Mouse (Mus musculus) heart, embryonic 14.5 days (tissue): ENCODE results near the gene Poc1b. TPM values are rescaled to one million over a fixed set of nuclear protein-coding genes. Genes with fewer than 3 reads are reported as not detected.

Experiments
- ATAC-seq: fragments of 200-750 bp; cut with Nextera tagmentation; 2 replicates; pipeline ENCODE4 v1.8.0; 2017; ENCODE audit warnings: low read depth, moderate TSS enrichment; ENCODE audit not compliant: insufficient number of reproducible peaks, insufficient read depth, low FRiP score
- H3K27ac ChIP-seq, 2 experiments: fragments of 200-500 bp in 1 of 2; fragments of 300-500 bp in 1 of 2; sonication (generic) in 1 of 2; replicated peaks in 1 of 2; 2 replicates each; pipeline ENCODE4 v1.5.1; 2012 to 2014; ENCODE audit warnings: low read depth in 2 of 2, low read length in 2 of 2, control low read depth in 1 of 2, mild to moderate bottlenecking in 1 of 2, mixed read lengths in 1 of 2; ENCODE audit not compliant: control insufficient read depth in 1 of 2, insufficient read depth in 1 of 2
- H3K27me3 ChIP-seq: fragments of 300-500 bp; sonication (generic); 2 replicates; pipeline ENCODE4 v1.6.1; 2014; ENCODE audit warnings: mild to moderate bottlenecking, low read length, control low read depth; ENCODE audit not compliant: control insufficient read depth, insufficient read depth
- H3K36me3 ChIP-seq: fragments of 300-500 bp; sonication (generic); 2 replicates; pipeline ENCODE4 v1.6.1; 2014; ENCODE audit warnings: mild to moderate bottlenecking, control low read depth, low read length, mixed read lengths; ENCODE audit not compliant: control insufficient read depth, insufficient read depth
- H3K4me1 ChIP-seq, 2 experiments: fragments of 200-500 bp in 1 of 2; fragments of 300-500 bp in 1 of 2; sonication (generic) in 1 of 2; 2 replicates each; pipeline ENCODE4 v1.6.1; 2012 to 2014; ENCODE audit warnings: low read length in 2 of 2, control low read depth in 1 of 2, mixed read lengths in 1 of 2; ENCODE audit not compliant: control insufficient read depth in 2 of 2, insufficient read depth in 2 of 2
- H3K4me2 ChIP-seq: fragments of 300-500 bp; sonication (generic); 2 replicates; pipeline ENCODE4 v1.6.1; 2014; ENCODE audit warnings: mild to moderate bottlenecking, low read length
- H3K4me3 ChIP-seq, 2 experiments: fragments of 200-500 bp in 1 of 2; fragments of 300-500 bp in 1 of 2; sonication (generic) in 1 of 2; 2 replicates each; pipeline ENCODE4 v1.5.1; 2012 to 2014; ENCODE audit warnings: low read length in 2 of 2, mild to moderate bottlenecking in 2 of 2, control low read depth in 1 of 2, low read depth in 1 of 2, moderate library complexity in 1 of 2; ENCODE audit not compliant: control insufficient read depth in 1 of 2, insufficient read depth in 1 of 2
- H3K9ac ChIP-seq: fragments of 300-500 bp; sonication (generic); 2 replicates; pipeline ENCODE4 v1.6.1; 2014; ENCODE audit warnings: mild to moderate bottlenecking, low read length
- H3K9me3 ChIP-seq: fragments of 300-500 bp; sonication (generic); 2 replicates; pipeline ENCODE4 v1.6.1; 2016; ENCODE audit warnings: low read length, control low read depth; ENCODE audit not compliant: control insufficient read depth
- WGBS: fragments of 180-500 bp; shearing (Covaris S2); extraction: QIAGEN DNeasy Blood & Tissue Kit; methylation state at CpG from one replicate; pipeline ENCODE4 v1.1.7; 2014; 5-methylcytosine and 5-hydroxymethylcytosine counted together
- polyA plus RNA-seq: library from polyadenylated mRNA; unstranded; fragments of >200 nt; fragmentation: Nextera tagmentation; extraction: Ambion mirVana; gene quantifications from 2 replicates; pipeline ENCODE4 v1.2.1, GENCODE M21; 2014

The Poc1b gene
- polyA plus RNA-seq, 1 experiment from 2014 or later = 11.7 TPM

DNA sequence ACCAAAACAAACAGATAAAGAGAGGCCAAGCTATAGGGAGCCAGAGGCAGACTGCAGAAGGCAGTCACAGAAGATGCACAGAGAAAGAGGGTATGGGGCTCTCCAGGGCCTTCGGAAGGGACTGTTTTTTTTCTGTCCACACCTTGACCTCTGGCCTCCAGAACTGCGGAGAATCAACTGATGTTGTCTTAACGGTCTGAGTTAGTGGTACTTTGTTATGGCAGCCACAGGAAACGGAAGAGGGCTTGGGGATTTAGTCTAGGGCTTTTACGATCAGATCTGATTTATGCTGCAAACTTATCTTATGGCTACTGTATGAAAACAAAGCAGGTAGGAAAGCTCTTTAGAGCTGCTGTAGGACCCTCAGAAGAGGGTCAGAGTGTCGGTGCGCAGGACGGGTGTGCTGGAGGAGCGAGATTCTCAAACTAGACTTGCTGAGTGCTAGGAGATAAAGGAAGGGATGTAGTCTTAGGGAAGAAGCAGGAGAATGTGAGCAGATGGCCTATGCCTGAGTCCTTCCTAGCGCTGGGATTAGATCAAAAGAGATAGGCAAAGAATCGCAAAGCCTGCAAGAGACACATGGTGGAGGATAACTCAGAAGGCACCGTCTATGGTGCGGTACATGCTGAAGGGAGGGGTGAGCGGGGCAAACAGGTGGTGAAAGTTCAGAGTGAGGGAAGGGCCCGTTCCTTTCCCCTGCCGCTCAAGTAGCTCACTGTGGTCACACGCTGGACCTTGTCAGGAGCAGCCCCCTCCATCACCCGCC, 8.8 kb downstream of the Poc1b start:
- Histone ChIP-seq H3K27me3 (no peaks in the 10 kb centered on the region), H3K9ac (peak overlapping the region; percentile 45), H3K9me3 (no peaks in the 10 kb centered on the region), H3K36me3 (peaks cover 6% of the 10 kb centered on the region; the same call in 1 of the 2 replicates), H3K4me1 (peaks cover 4 to 9% of the 10 kb centered on the region in 2 experiments; a peak in 3 of 4 replicates), H3K27ac (no peak overlapping the region), H3K4me2 (peak overlapping the region; percentile 61), H3K4me3 (peak overlapping the region; percentile 1 to 20)
- WGBS = 11% methylated on average over 18 of the region's 18 CpGs
- ATAC-seq = no peak

- no peak overlapping the region for H3K27ac ChIP-seq
- H3K4me1 ChIP-seq = peaks cover 4 to 9% of the 10 kb centered on the region in 2 experiments; a peak in 3 of 4 replicates
- ATAC-seq = no peak
- peak overlapping the region; percentile 61 for H3K4me2 ChIP-seq
- H3K27me3 ChIP-seq = no peaks in the 10 kb centered on the region
- peak overlapping the region; percentile 45 for H3K9ac ChIP-seq
- H3K36me3 ChIP-seq = no peaks in the 10 kb centered on the region
- no peaks in the 10 kb centered on the region for H3K9me3 ChIP-seq
- peak overlapping the region; percentile 1 to 20; a peak in 3 of 4 replicates for H3K4me3 ChIP-seq
- 23% methylated on average over 8 of the region's 8 CpGs for WGBS
Measured at GRCm38 (mm10) chr10:99116237-99116632, 9.4 kb downstream of the Poc1b start.

DNA sequence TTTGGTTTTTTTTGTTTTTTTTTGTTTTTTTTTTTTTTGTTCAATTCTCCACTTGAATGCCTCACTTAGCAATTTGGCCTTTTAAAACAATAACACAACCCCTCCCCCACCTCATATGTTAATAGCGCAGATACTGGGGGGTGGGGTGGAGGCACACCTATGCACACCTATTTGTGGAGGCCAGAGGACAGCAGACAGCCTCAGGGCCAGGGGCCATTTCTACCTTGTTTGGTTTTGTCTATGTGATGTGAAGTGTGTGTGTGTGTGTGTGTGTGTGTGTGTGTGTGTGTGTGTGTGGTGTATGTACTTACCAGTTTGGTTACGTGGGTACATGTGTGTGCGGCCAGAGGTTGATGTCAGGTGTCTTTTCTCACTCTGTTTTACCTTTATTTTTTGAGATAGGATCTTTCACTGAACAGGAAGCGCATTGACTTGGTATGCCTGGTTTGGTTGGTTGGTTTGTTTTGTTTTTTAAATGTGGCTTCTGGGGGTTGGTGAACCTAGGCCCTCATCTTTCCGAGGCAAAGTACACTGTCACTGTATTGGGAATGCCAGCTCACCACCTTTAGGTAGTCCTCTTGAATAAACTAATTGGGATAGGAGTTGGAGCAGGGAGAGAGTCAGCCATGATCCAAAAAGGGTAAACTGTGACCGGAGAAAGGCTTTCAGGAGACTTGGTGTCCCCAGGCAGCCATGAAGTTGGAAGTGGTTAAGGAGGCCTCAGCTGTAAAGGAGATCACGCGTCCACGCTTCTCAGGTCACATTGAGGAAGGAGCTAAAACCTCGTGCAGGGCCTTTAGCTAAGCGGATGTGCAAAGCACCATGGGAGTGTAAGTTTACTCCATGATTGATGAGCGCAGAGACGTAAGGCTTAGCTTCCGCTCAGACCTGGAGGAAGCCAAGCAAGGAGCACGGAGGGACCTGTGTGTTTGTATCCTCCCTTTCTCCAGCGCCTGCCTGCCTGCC, 10.1 kb downstream of the Poc1b start:
- Histone ChIP-seq H3K4me2 (no peak overlapping the region), H3K4me3 (no peak overlapping the region), H3K27ac (no peak overlapping the region), H3K27me3 (no peaks in the 10 kb centered on the region), H3K36me3 (no peaks in the 10 kb centered on the region), H3K9ac (no peak overlapping the region), H3K4me1 (peaks cover 4 to 9% of the 10 kb centered on the region in 2 experiments; a peak in 3 of 4 replicates), H3K9me3 (no peaks in the 10 kb centered on the region)
- 91% methylated on average over 16 of the region's 16 CpGs for WGBS
- no peak for ATAC-seq

DNA sequence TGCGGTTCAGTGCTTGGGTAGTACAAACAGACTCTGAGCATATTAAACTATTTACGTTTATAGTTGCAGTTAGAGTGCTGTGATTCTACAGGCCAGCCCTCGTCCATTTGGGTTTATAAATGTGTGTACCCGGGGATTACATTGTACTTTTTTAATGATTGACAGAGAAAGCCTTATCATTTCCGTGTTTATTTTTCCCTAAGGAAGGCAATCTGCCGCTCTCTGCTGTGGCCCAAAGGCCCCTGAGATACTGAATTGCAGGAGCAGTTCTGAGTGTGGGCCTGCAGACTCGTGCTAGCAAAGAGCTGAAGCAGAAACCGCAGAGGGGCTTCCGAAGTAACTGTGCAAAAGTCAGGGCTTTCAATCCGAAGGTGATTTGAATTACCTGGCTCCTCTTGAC, 11.0 kb downstream of the Poc1b start:
- no peak for ATAC-seq
- no peak overlapping the region for H3K4me3 ChIP-seq
- 61% methylated on average over 10 of the region's 10 CpGs for WGBS
- H3K9me3 ChIP-seq = no peaks in the 10 kb centered on the region
- no peaks in the 10 kb centered on the region for H3K27me3 ChIP-seq
- H3K36me3 ChIP-seq = no peaks in the 10 kb centered on the region
- no peak overlapping the region for H3K27ac ChIP-seq
- peaks cover 4 to 9% of the 10 kb centered on the region in 2 experiments; a peak in 3 of 4 replicates for H3K4me1 ChIP-seq
- no peak overlapping the region for H3K9ac ChIP-seq
- no peak overlapping the region for H3K4me2 ChIP-seq

DNA sequence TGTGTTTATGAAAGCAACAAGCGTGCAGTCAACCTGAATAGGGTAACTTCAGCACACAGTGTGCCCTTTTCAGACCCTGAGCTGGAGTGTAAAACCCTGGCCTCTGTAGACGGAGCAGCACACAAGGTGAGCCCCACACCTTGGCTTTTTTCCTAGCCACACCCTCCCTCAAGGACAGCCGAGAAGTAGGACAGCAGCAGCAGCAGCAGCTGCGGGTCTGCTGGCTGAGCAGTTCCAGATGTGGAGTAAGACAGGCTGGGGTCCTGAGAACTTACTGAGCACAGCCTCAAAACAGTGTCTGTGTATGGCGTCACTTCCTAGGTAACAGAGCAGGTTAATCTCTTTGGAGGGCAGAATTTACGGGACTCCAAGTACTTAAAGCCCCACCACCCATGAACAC, 11.9 kb downstream of the Poc1b start:
- no peaks in the 10 kb centered on the region for H3K27me3 ChIP-seq
- no peak overlapping the region for H3K4me3 ChIP-seq
- no peak overlapping the region for H3K4me2 ChIP-seq
- H3K36me3 ChIP-seq = no peaks in the 10 kb centered on the region
- H3K9me3 ChIP-seq = no peaks in the 10 kb centered on the region
- 50% methylated on average over 6 of the region's 6 CpGs for WGBS
- no peak overlapping the region for H3K9ac ChIP-seq
- ATAC-seq = no peak
- H3K27ac ChIP-seq = no peak overlapping the region
- peaks cover 4 to 9% of the 10 kb centered on the region in 2 experiments; a peak in 3 of 4 replicates for H3K4me1 ChIP-seq

GRCm38 (mm10) chr10:99119471-99119870, 12.6 kb downstream of the Poc1b start:
- Histone ChIP-seq H3K36me3 (no peaks in the 10 kb centered on the region), H3K9ac (no peak overlapping the region), H3K4me2 (no peak overlapping the region), H3K4me3 (no peak overlapping the region), H3K27me3 (no peaks in the 10 kb centered on the region), H3K27ac (no peak overlapping the region), H3K4me1 (peaks cover 4 to 9% of the 10 kb centered on the region in 2 experiments; a peak in 3 of 4 replicates), H3K9me3 (no peaks in the 10 kb centered on the region)
- WGBS = 57% methylated on average over 4 of the region's 4 CpGs
- no peak for ATAC-seq

DNA sequence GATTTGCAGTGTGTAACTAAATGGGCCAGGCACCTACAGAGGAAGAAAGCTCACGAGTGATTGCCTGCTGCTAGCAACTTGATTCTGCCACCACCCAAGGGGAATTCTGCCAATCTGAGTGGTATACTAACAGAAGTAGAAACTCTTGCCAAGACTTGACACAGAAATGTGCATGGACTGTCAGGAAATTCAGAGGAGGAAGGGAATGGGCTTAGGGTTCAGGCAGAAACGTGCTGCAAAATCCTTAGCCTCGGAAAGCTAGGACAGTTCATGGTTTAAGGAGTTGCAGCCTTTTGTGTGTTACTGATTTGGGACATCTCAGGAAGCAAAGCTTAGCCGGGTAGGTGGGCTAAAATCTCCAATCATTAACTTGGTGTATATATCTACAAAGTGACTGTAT, 19.4 kb downstream of the Poc1b start, which contains the start of gene Phxr2:
TSS of gene Phxr2 (minus strand) at position 101 of the 400 bp plus-strand sequence.
- no peak for ATAC-seq
- Histone ChIP-seq H3K27ac (no peak within 1 kb of the TSS), H3K36me3 (no peaks in the 10 kb centered on the region), H3K4me2 (no peak within 1 kb of the TSS), H3K27me3 (no peaks in the 10 kb centered on the region), H3K9me3 (no peaks in the 10 kb centered on the region), H3K9ac (no peak within 1 kb of the TSS), H3K4me3 (no peak within 1 kb of the TSS), H3K4me1 (peaks cover 0 to 7% of the 10 kb centered on the region in 2 experiments; a peak in 1 of 4 replicates)
- 83% methylated on average over 4 of the region's 4 CpGs for WGBS
